Mouse (Mus musculus) heart, postnatal 10 days (tissue): ENCODE measurements around the gene Cpsf7. TPM values are rescaled to one million over a fixed set of nuclear protein-coding genes. Genes with fewer than 3 reads are reported as not detected.

ENCODE experiments used
- DNase-seq, 2 experiments: peaks; one replicate each; pipeline ENCODE4 v3.0.0; 2021
- intact Hi-C: fragments of 180-260 bp; cut with DNase I; formaldehyde crosslinking; loops from one replicate; pipeline ENCODE4 v1.15.1; 2025
- total RNA-seq, 2 experiments: library from RNA; stranded (reverse); gene quantifications; 2 replicates each; pipeline ENCODE4 v1.2.3; 2021

Gene Cpsf7
- total RNA-seq, result 10 to 100 TPM; 39.9 to 41.2 TPM

GRCm38 (mm10) chr19:10525106-10525901, at the start of gene Cpsf7:
Cpsf7 (plus strand) TSS chr19:10525266.
- intact Hi-C loops, result no loop called here
- DNase-seq, result peak; percentile 94 to 96

- intact Hi-C loops, result no loop called here
- DNase-seq, result no peak
Observed at GRCm38 (mm10) chr19:10479541-10479940, 45.5 kb upstream of the Cpsf7 start.

- DNase-seq, result peak in 1 of 2 experiments; percentile 16
- intact Hi-C loops, result no loop called here
Observed at GRCm38 (mm10) chr19:10482703-10483102, 42.4 kb upstream of the Cpsf7 start, which contains the start of gene Ppp1r32. Ppp1r32 (minus strand) TSS chr19:10482928.

- intact Hi-C loops, result loop anchor here (1.0 to 5.0 kb wide), 3 partner anchors 37 to 229 kb away; no protein-coding TSS in a partner anchor
- peak; percentile 71 to 79 for DNase-seq
Observed at GRCm38 (mm10) chr19:10486264-10486738, 38.8 kb upstream of the Cpsf7 start.

GRCm38 (mm10) chr19:10495670-10496069, 29.4 kb upstream of the Cpsf7 start:
- no peak for DNase-seq
- intact Hi-C loops, result no loop called here

GRCm38 (mm10) chr19:10496976-10497375, 28.1 kb upstream of the Cpsf7 start:
- no peak for DNase-seq
- intact Hi-C loops, result no loop called here

GRCm38 (mm10) chr19:10497512-10498160, 27.4 kb upstream of the Cpsf7 start:
- intact Hi-C loops, result no loop called here
- no peak for DNase-seq

GRCm38 (mm10) chr19:10500581-10500980, 24.5 kb upstream of the Cpsf7 start:
- DNase-seq, result no peak
- intact Hi-C loops, result loop anchor here (5.0 kb wide), 1 partner anchor 168 kb away; no protein-coding TSS in a partner anchor

GRCm38 (mm10) chr19:10502571-10502970, 22.5 kb upstream of the Cpsf7 start:
- intact Hi-C loops, result loop anchor here (5.0 kb wide), 1 partner anchor 170 kb away; no protein-coding TSS in a partner anchor
- DNase-seq, result peak; percentile 44 to 71

- intact Hi-C loops, result no loop called here
- DNase-seq, result no peak
Observed at GRCm38 (mm10) chr19:10510759-10511330, 14.2 kb upstream of the Cpsf7 start.

- peak in 1 of 2 experiments; percentile 15 for DNase-seq
- intact Hi-C loops, result no loop called here
Observed at GRCm38 (mm10) chr19:10520355-10520754, 4.7 kb upstream of the Cpsf7 start.

- DNase-seq, result no peak
- intact Hi-C loops, result no loop called here
Observed at GRCm38 (mm10) chr19:10521926-10522325, 3.1 kb upstream of the Cpsf7 start.

- intact Hi-C loops, result no loop called here
Observed at GRCm38 (mm10) chr19:10523483-10524080, 1.5 kb upstream of the Cpsf7 start.

GRCm38 (mm10) chr19:10524784-10525105, 321 bp upstream of the Cpsf7 start:
- intact Hi-C loops, result no loop called here
- DNase-seq, result no peak

More at GRCm38 (mm10) chr19:10523483-10524080, 1.5 kb upstream of the Cpsf7 start:
- no peak for DNase-seq

GRCm38 (mm10) chr19:10525910-10526309, 844 bp downstream of the Cpsf7 start, which contains the start of gene Sdhaf2:
Sdhaf2 (minus strand) TSS chr19:10526142.
- intact Hi-C loops, result no loop called here
- DNase-seq, result peak in 1 of 2 experiments; percentile 51

- intact Hi-C loops, result no loop called here
Observed at GRCm38 (mm10) chr19:10530082-10530481, 5.0 kb downstream of the Cpsf7 start.

GRCm38 (mm10) chr19:10539454-10539853, 14.4 kb downstream of the Cpsf7 start:
- intact Hi-C loops, result no loop called here
- no peak for DNase-seq

More at GRCm38 (mm10) chr19:10530082-10530481, 5.0 kb downstream of the Cpsf7 start:
- DNase-seq, result no peak

GRCm38 (mm10) chr19:10555624-10556510, 30.8 kb downstream of the Cpsf7 start, which contains the start of gene Tmem216:
Tmem216 (minus strand) TSS chr19:10556238.
- intact Hi-C loops, result loop anchor here (1.0 to 2.0 kb wide), 2 partner anchors 21 to 49 kb away; partner anchors contain the start of genes Cyb561a3, Ddb1, Tkfc and Tmem138
- DNase-seq, result peak; percentile 87 to 88

- no peak for DNase-seq
- intact Hi-C loops, result loop anchor here (2.0 kb wide), 1 partner anchor 20 kb away; the partner anchor contains the start of genes Cyb561a3 and Tmem138
Observed at GRCm38 (mm10) chr19:10557001-10557400, 31.9 kb downstream of the Cpsf7 start.
